Mouse (Mus musculus) G1E (cell line): ENCODE measurements at regions not wholly inside any gene's neighbourhood (a gene's known extent, or its start where the extent isn't known, plus 50 kb on each side); places are given as distances from the start of the nearest gene placed in this dataset.

Experiments
- CTCF ChIP-seq: IDR thresholded peaks from 2 replicates; pipeline ENCODE4 v1.5.1; 2012; ENCODE audit warnings: low read depth, low read length, inconsistent platforms, mixed read lengths
- GATA1 ChIP-seq: IDR thresholded peaks from 2 replicates; pipeline ENCODE4 v1.6.1; 2012; ENCODE audit warnings: borderline replicate concordance, low read length, inconsistent platforms, mixed read lengths

DNA sequence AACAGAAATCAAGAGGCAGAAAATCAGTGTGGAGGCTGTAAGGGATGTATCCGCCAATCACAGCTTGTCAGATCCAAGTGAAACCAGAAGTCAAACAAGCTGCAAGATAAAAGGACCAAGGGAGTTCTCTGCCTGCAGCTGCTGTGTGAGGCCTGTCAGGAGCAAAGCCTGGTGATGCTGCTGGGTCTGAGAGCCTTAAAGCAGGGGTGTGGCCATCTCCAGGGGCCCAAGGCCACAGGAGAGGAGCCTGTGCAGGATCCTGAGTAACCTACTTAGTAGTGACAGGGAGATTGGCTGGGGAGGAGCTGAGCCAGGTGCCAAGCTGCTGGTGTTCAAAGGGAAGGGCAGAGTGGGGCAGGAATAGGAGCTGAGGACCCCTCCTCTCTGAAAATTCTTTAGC lies 418.8 kb downstream of the Matn1 start:
- no peak for TF ChIP-seq CTCF
- no peak for TF ChIP-seq GATA1
